Mouse (Mus musculus) heart, adult 2 months (tissue): Measurements from ENCODE around the gene Lgi4.

Experiments used
- CTCF ChIP-seq: fragments of 200-600 bp; IDR thresholded peaks from 2 replicates; pipeline ENCODE4 v1.8.1; 2022; ENCODE audit warnings: antibody characterized with exemption, mild to moderate bottlenecking, moderate library complexity
- EP300 ChIP-seq: fragments of 200-500 bp; IDR thresholded peaks from 2 replicates; pipeline ENCODE4 v1.6.1; 2011; ENCODE audit warnings: low read depth, low read length, control low read depth; ENCODE audit not compliant: insufficient read depth
- POLR2A ChIP-seq: fragments of 200-500 bp; IDR thresholded peaks from 2 replicates; pipeline ENCODE4 v1.6.1; 2011; ENCODE audit warnings: mild to moderate bottlenecking, low read depth, low read length, control low read depth; ENCODE audit not compliant: insufficient read depth

- TF ChIP-seq EP300 (no peak), CTCF (no peak), POLR2A (no peak)
These were observed 25.0 kb downstream of the Lgi4 start for GRCm38 (mm10) chr7:31084140-31084539.
